Mouse (Mus musculus): ENCODE results near the gene Espn. TPM values are rescaled to one million over a fixed set of nuclear protein-coding genes. Genes with fewer than 3 reads are reported as not detected.

Gene Espn
- polyA plus RNA-seq, 1 experiment from 2014 or later, result 1.3 TPM

DNA sequence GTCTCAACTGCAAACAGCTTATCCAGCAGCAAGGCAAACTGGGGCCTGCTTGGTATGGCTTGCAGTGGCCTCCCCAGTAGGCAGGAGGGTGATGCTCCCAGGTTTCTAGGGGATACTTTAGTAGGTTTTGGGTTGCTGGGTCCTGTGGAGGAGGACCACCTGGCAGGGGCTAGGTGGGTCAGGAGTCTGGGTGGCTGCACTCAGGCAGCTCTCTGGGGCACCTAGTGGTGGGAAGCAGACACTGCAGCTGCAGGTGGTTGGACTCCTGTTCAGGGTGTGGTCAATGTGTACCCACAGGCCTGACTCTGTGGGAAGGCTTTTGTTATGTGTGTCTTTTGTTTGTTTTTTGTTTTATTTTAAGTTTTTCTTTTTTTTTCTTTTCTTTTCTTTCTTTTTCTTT, 17.7 kb downstream of the Espn start:
- Histone ChIP-seq H3K4me3 (no peak overlapping the region), H3K9me3 (replicated peaks) (no peaks in the 10 kb centered on the region), H3K36me3 (no peaks in the 10 kb centered on the region), H3K27ac (ENCODE audit: poor library complexity, severe bottlenecking) (no peak overlapping the region), H3K4me2 (no peak overlapping the region), H3K27me3 (replicated peaks) (peaks cover 80% of the 10 kb centered on the region), H3K4me1 (replicated peaks) (peaks cover 29% of the 10 kb centered on the region), H3K9ac (no peak overlapping the region)
- no peak for ATAC-seq (ENCODE audit: insufficient number of reproducible peaks, low FRiP score)

DNA sequence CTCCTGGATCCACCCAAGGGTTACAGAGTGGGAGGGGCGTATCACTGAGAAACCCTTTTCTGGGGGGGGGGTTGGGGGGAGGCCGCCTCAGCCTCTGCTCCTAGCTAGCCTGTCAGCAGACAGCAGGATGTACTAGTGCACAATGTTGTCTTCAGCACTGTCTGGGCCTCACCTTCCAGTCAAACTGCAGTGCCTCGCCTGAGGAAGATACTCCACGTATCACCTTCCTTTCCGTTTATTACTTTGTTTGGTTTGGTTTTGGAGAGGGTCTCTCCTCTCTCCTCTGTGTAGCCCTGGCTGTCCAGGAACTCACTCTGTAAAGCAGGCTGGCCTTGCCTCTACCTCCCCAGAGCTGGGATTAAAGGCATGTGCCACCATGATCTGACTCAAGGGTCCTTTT, 19.0 kb downstream of the Espn start:
- WGBS, result 57% methylated on average over 5 of the region's 5 CpGs
- no peak for ATAC-seq (ENCODE audit: insufficient number of reproducible peaks, low FRiP score)

DNA sequence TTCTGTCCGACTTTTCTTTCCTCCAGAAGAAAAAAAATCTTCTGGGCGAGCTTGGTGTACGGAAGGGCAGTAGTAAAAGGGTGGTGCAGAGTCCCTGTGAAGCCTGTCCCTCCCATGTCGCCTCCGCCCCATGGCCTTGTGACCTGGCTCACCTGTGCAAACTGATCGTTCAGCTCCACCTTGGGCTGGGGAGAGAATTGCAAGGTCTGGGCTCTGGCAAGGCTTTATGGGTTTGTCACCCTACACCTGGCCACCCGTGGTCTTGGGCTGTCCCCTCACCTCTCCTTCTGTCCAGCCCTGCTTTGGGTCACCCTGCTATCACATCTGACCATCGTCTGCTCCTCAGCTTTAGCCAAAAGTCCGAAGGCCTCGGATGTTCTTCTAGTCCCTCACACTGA, 19.4 kb downstream of the Espn start:
- H3K9me3 ChIP-seq (replicated peaks), result no peaks in the 10 kb centered on the region
- peaks cover 23% of the 10 kb centered on the region for H3K4me1 ChIP-seq (replicated peaks)
- H3K36me3 ChIP-seq, result no peaks in the 10 kb centered on the region
- H3K27me3 ChIP-seq (replicated peaks), result peaks cover 93% of the 10 kb centered on the region
- 27% methylated on average over 10 of the region's 10 CpGs for WGBS
- no peak overlapping the region for H3K4me3 ChIP-seq
- H3K4me2 ChIP-seq, result no peak overlapping the region
- ATAC-seq (ENCODE audit: insufficient number of reproducible peaks, low FRiP score), result no peak
- H3K27ac ChIP-seq (ENCODE audit: poor library complexity, severe bottlenecking), result no peak overlapping the region
- H3K9ac ChIP-seq, result no peak overlapping the region

More for the DNA sequence above, 19.0 kb downstream of the Espn start:
- H3K27me3 ChIP-seq (replicated peaks), result peaks cover 88% of the 10 kb centered on the region
- peaks cover 23% of the 10 kb centered on the region for H3K4me1 ChIP-seq (replicated peaks)
- no peak overlapping the region for H3K4me3 ChIP-seq
- H3K36me3 ChIP-seq, result no peaks in the 10 kb centered on the region
- H3K9me3 ChIP-seq (replicated peaks), result no peaks in the 10 kb centered on the region
- no peak overlapping the region for H3K4me2 ChIP-seq
- no peak overlapping the region for H3K27ac ChIP-seq (ENCODE audit: poor library complexity, severe bottlenecking)
- H3K9ac ChIP-seq, result no peak overlapping the region

DNA sequence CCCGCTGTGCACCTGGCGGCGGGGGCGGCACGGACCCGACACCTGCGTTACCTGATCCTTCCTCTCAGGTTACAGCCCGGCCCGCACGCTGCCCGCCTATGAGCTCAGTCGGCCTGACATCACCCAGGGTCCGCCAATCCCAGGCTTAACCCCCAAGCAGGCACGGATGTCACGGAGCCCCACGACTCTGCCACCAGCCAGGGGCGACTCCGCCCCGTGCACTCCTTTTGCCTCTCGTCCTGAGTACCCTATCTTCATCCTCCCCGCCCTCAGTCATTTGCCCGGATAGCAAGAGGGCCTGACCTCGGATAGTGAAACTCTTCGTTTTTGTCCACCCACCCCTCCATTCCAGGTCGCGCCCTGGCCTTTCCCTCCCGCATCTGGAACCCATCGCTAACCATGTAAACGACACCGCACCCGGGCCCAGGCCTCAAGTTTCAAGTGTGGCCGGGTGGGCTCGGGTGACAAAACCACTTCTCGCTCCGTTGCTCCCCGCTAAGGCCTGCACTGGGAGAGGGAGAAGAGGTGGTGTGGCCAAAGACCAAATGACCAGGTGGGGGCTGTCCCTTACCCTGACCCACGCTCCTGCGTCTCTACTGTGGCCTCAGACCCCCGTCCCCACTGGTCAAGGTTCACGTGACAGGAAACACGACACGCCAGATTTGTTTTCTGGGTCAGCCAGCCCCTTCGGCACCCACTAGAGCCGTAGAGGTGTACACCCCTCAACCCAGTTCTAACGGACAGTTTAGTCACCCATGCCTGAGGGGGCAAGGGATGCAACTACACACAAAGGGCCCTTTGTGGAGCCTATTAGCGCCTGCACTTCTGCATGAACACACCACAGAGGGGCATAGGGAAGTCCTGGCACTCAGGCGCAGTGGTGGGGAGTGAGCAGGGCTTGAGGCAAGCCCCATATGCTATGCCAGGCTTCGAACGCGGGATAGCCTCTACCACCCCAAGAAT, 20.1 kb downstream of the Espn start:
- Histone ChIP-seq H3K4me2 (peak overlapping the region; percentile 71), H3K4me3 (peak overlapping the region; percentile 43), H3K27me3 (replicated peaks) (peaks cover 95% of the 10 kb centered on the region), H3K36me3 (no peaks in the 10 kb centered on the region), H3K9ac (0 out of 2 replicates have a peak overlapping the region, but pooled peaks have one; percentile 39), H3K27ac (ENCODE audit: poor library complexity, severe bottlenecking) (no peak overlapping the region), H3K4me1 (replicated peaks) (peaks cover 23% of the 10 kb centered on the region), H3K9me3 (replicated peaks) (no peaks in the 10 kb centered on the region)
- WGBS, result 7% methylated on average over 50 of the region's 50 CpGs
- no peak for ATAC-seq (ENCODE audit: insufficient number of reproducible peaks, low FRiP score)

DNA sequence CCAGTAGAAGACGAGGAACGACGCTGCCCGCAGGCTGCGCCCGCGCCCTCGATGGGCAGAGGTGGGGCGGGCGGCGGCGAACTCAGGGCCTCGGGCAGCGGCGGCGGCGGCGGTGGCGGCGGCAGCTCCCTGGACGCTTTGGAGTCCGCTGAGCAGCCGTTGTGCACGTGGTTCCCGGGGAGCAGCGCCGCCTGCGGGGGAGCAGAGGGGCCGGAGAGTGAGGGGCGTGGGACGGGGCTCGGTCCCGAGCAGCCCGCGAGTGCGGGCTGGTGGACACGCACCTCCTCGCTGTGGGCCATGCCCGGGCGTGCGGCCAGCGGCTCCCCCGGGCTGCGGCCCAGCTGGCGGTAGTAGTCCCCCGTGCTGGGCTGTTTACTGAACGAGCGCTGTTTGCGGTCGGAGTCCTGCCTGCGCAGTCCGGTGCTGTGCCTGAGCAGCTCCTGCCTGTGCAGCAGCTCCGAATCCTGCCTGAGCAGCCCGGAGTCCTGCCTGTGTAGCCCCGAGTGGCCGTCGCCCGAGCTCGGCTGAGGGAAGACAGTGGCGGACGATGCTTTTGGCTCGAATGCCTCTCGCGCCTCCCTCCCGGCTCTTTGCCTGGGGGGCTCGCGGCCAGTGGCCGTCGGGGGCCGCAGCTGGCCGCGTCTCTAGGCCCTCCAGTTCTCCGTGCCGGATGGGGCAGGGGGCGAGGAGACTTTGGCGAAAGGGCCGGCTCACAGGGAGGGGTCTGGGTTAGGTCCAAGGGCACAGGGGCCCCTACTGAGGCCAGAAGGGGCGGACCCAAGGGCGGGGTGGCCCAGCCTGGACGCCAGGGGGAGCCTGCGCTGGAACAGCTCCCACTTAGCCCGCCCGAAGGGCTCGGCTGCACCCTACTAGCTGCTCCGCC, 21.2 kb downstream of the Espn start:
- Histone ChIP-seq H3K36me3 (no peaks in the 10 kb centered on the region), H3K27ac (ENCODE audit: poor library complexity, severe bottlenecking) (no peak overlapping the region), H3K27me3 (replicated peaks) (peaks cover 98% of the 10 kb centered on the region), H3K9ac (peak overlapping the region; percentile 39), H3K4me3 (peak overlapping the region; percentile 43), H3K4me1 (replicated peaks) (peaks cover 33% of the 10 kb centered on the region), H3K9me3 (replicated peaks) (no peaks in the 10 kb centered on the region), H3K4me2 (peak overlapping the region; percentile 71)
- peak; percentile 23; the same call in 1 of the 2 replicates for ATAC-seq (ENCODE audit: insufficient number of reproducible peaks, low FRiP score)
- under 1% methylated on average over 84 of the region's 85 CpGs for WGBS

DNA sequence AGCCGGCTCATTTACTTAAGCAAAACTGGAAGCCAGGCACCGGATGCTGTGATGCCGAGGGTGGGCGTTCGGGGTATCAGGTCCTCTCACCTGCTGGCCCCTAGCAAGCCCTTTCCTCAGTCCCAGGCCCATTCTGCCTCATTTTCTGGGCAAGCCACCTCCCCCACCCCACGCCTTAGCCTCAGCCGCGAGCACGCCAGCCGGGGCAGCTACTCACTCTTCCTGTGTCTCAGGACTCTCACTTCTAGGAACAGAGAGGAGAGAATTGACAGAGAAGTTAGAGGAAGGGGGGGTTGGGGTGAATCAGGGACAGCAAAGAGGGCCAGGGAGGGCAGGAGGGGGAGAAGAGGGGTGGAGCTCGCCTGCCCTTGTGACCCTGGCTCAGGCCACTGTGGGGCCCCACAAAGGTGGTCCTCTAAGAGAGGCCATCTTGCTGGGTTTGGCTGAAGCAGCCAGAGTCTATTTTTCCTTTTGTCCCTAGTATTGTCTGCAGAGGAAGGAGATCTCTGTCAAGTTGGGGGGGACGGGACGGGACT, 22.7 kb downstream of the Espn start:
- peaks cover 48% of the 10 kb centered on the region for H3K4me1 ChIP-seq (replicated peaks)
- no peaks in the 10 kb centered on the region for H3K36me3 ChIP-seq
- H3K4me3 ChIP-seq, result no peak overlapping the region
- no peak overlapping the region for H3K27ac ChIP-seq (ENCODE audit: poor library complexity, severe bottlenecking)
- H3K4me2 ChIP-seq, result no peak overlapping the region
- H3K9me3 ChIP-seq (replicated peaks), result no peaks in the 10 kb centered on the region
- WGBS, result 39% methylated on average over 13 of the region's 13 CpGs
- H3K9ac ChIP-seq, result no peak overlapping the region
- no peak for ATAC-seq (ENCODE audit: insufficient number of reproducible peaks, low FRiP score)
- H3K27me3 ChIP-seq (replicated peaks), result peaks cover 100% of the 10 kb centered on the region

DNA sequence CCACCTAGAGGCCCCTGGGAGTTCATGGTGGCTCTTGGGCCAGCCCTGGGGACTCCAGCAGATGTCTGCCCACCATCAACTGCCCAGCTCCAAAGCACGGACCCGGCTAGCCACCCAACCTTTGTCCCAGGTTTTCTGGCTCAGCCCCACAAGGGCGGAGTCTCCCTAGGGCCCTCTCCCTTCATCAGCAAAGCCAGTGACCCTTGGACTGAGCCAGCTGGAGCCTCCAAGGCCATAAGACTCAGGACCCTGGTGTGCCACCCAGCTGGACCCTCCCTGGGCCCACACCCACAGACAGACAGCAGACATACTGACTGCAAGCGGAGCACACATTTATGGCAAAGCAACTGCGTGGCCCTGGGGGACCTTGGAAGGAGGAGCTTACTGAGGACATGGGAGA, 23.4 kb downstream of the Espn start:
- H3K4me1 ChIP-seq (replicated peaks), result peaks cover 48% of the 10 kb centered on the region

DNA sequence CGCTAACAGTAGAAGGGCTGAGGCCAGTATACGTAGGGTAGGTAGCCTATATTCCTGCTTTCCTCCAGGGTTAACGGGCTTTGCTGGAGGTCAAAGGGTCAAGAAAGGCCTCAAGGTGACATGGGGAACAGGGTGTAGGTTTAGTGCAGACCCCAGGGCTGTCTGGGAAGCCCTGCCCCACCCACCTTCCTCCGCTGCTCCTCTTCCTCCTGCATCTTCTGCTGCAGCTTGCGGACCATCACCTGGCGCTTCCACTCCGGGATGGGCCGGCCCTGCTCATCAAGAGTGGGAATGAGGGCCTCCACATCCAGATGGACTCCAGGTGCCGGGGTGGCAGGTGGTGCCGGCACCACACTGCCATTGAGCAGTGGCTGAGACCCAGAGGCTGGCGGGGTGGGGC, 24.3 kb downstream of the Espn start:
- Histone ChIP-seq H3K36me3 (no peaks in the 10 kb centered on the region), H3K27me3 (replicated peaks) (peaks cover 100% of the 10 kb centered on the region), H3K4me2 (no peak overlapping the region), H3K9me3 (replicated peaks) (no peaks in the 10 kb centered on the region), H3K9ac (no peak overlapping the region), H3K4me1 (replicated peaks) (peaks cover 48% of the 10 kb centered on the region), H3K4me3 (no peak overlapping the region), H3K27ac (ENCODE audit: poor library complexity, severe bottlenecking) (no peak overlapping the region)
- WGBS, result 79% methylated on average over 11 of the region's 11 CpGs
- ATAC-seq (ENCODE audit: insufficient number of reproducible peaks, low FRiP score), result no peak

More for the DNA sequence above, 23.4 kb downstream of the Espn start:
- H3K9me3 ChIP-seq (replicated peaks), result no peaks in the 10 kb centered on the region
- no peak for ATAC-seq (ENCODE audit: insufficient number of reproducible peaks, low FRiP score)
- H3K4me3 ChIP-seq, result no peak overlapping the region
- H3K27ac ChIP-seq (ENCODE audit: poor library complexity, severe bottlenecking), result no peak overlapping the region
- no peak overlapping the region for H3K9ac ChIP-seq
- 70% methylated on average over 5 of the region's 5 CpGs for WGBS
- peaks cover 100% of the 10 kb centered on the region for H3K27me3 ChIP-seq (replicated peaks)
- H3K36me3 ChIP-seq, result no peaks in the 10 kb centered on the region
- no peak overlapping the region for H3K4me2 ChIP-seq

DNA sequence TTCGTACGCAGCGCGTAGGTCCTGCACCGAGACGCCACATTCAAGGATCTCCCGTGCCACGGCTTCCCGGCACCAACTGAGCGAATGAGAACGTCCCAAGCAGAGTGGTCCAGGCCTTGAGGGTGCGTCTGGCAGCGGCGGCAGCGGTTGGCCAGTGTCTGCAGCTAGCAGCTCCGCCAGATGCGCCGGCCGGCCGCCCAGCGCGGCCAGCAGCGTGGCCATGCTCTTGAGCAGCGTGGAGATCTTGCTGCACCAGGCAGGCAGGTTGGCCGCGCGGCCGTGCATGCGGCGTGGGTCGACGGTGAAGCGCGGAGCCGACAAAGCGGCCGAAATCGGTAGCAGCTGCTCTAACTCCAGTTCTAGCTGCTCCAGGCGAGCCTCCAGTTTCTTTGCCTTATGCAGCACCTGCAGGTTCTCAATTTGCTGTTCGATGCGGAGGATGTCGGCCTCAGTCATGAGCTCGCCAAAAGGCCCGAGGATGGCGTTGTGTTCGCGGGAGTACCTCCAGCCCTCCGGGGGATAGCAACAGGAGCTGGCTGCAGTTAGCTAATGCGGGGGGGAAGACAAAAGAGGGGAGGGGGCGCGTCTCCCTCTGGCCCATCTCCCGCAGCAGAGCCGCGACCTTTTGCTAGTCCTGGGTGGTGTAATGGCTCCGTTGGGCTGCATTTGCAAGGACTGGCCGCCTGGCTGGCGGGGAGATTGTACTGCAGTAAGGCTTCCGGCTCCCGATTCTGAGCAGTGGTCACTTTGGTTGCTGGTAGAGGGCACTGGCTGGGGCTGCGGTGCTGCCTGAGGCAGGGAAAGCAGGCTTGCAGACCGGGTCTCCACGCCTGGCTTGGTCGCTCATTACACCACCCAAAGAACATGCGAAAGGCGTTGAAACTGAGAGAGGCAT, 25.9 kb downstream of the Espn start:
- Histone ChIP-seq H3K36me3 (no peaks in the 10 kb centered on the region), H3K27me3 (replicated peaks) (peaks cover 99% of the 10 kb centered on the region), H3K4me1 (replicated peaks) (peaks cover 39% of the 10 kb centered on the region), H3K9me3 (replicated peaks) (no peaks in the 10 kb centered on the region), H3K4me3 (peak overlapping the region; percentile 31), H3K27ac (ENCODE audit: poor library complexity, severe bottlenecking) (no peak overlapping the region), H3K4me2 (peak overlapping the region; percentile 67), H3K9ac (peak overlapping the region; percentile 42)
- WGBS, result 6% methylated on average over 65 of the region's 65 CpGs
- ATAC-seq (ENCODE audit: insufficient number of reproducible peaks, low FRiP score), result no peak
